Mouse (Mus musculus): ENCODE measurements around the gene Med18. TPM values are rescaled to one million over a fixed set of nuclear protein-coding genes. Genes with fewer than 3 reads are reported as not detected.

The Med18 gene
- total and polyA plus RNA-seq, 3 experiments, result 13.4 to 32.9 TPM; not detected in 1

DNA sequence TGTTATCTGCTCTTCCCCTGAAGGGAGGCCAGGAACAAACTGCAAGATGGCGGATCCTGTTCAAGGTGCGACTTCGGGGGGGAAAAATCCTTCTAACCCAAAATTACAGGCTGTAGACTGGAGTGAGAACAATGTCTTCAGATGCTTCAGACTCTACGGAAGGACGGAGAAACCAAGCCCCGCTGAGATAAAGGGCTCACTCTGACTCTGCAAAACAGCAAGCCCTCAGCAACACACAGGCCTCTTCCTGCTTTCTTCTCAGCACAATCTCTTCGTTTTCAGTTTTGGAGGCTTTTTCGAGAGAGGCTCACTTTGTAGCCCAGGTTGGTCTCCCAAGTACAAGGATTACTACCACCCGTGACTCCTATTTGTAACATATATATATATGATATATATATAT, 9.7 kb upstream of the Med18 start:
- no peaks in the 10 kb centered on the region; a peak in 1 of 4 replicates for H3K27me3 ChIP-seq (ENCODE audit: control insufficient read depth in 1 of 2, insufficient read depth in 2 of 2, low read length in 2 of 2)
- no peaks in the 10 kb centered on the region for H3K36me3 ChIP-seq (ENCODE audit: control insufficient read depth in 1 of 2, insufficient read depth in 2 of 2, low read length in 2 of 2)
- H3K79me2 ChIP-seq (ENCODE audit: control insufficient read depth, insufficient read depth, low read length, poor library complexity), result no peaks in the 10 kb centered on the region
- H3K4me3 ChIP-seq (ENCODE audit: control insufficient read depth in 1 of 2, insufficient read depth in 1 of 2, low read depth in 2 of 2, low read length in 2 of 2), result no peak overlapping the region
- H3K9me3 ChIP-seq (replicated peaks; ENCODE audit: insufficient read depth, low read length), result no peaks in the 10 kb centered on the region
- no peak overlapping the region for H3K27ac ChIP-seq (ENCODE audit: control insufficient read depth, low read depth, low read length)
- DNase-seq (ENCODE audit: low read depth, low spot score), result no peak
- no peak overlapping the region for H3K9ac ChIP-seq (ENCODE audit: control insufficient read depth, low read depth, low read length, poor library complexity, severe bottlenecking)
- H3K4me1 ChIP-seq (ENCODE audit: control insufficient read depth in 1 of 2, insufficient read depth in 2 of 2, low read length in 2 of 2), result peaks cover 0 to 9% of the 10 kb centered on the region in 2 experiments; a peak in 1 of 4 replicates
- TF ChIP-seq ZKSCAN1 (IDR thresholded peaks at IDR 0.05; ENCODE audit: low read depth, low read length), result no peak
- TF ChIP-seq E2F4 (IDR thresholded peaks at IDR 0.05; ENCODE audit: borderline replicate concordance, low read depth, low read length), result no peak
- TF ChIP-seq ELF1 (IDR thresholded peaks at IDR 0.05; ENCODE audit: low read depth, low read length), result no peak
- no peak for TF ChIP-seq MAFK (IDR thresholded peaks at IDR 0.05; ENCODE audit: borderline replicate concordance, low read depth, low read length)
- TF ChIP-seq USF1 (IDR thresholded peaks at IDR 0.05; ENCODE audit: low read depth, low read length), result no peak
- no peak for TF ChIP-seq POLR2AphosphoS5 (IDR thresholded peaks at IDR 0.05; ENCODE audit: borderline replicate concordance, low read depth, low read length)
- no peak for TF ChIP-seq HCFC1 (IDR thresholded peaks at IDR 0.05; ENCODE audit: low read depth, low read length)
- no peak for TF ChIP-seq GATA1 (IDR thresholded peaks at IDR 0.05; ENCODE audit: low read depth, low read length)
- TF ChIP-seq CTCF (IDR thresholded peaks at IDR 0.05 in 2 of 3, conservative IDR thresholded peaks at IDR 0.05 in 1 of 3; ENCODE audit: control insufficient read depth in 1 of 3, insufficient read depth in 1 of 3, low read depth in 2 of 3, low read length in 3 of 3, poor library complexity in 1 of 3, severe bottlenecking in 1 of 3), result no peak
- no peak for TF ChIP-seq NRF1 (IDR thresholded peaks at IDR 0.05; ENCODE audit: insufficient read depth, low read depth, low read length, poor library complexity, severe bottlenecking)
- no peak for TF ChIP-seq POLR2AphosphoS2 (IDR thresholded peaks at IDR 0.05; ENCODE audit: low read length)
- TF ChIP-seq RAD21 (IDR thresholded peaks at IDR 0.05; ENCODE audit: low read depth, low read length), result no peak
- TF ChIP-seq MYC (IDR thresholded peaks at IDR 0.05; ENCODE audit: low read depth, low read length), result no peak
- TF ChIP-seq MYB (IDR thresholded peaks at IDR 0.05; ENCODE audit: low read depth, low read length), result no peak
- no peak for TF ChIP-seq JUND (IDR thresholded peaks at IDR 0.05; ENCODE audit: low read depth, low read length)
- no peak for TF ChIP-seq TBP (IDR thresholded peaks at IDR 0.05; ENCODE audit: low read depth, low read length)
- no peak for TF ChIP-seq USF2 (IDR thresholded peaks at IDR 0.05; ENCODE audit: borderline replicate concordance in 1 of 2, insufficient read depth in 1 of 2, low read depth in 1 of 2, low read length in 2 of 2)
- TF ChIP-seq NELFE (IDR thresholded peaks at IDR 0.05; ENCODE audit: low read depth, low read length), result no peak
- TF ChIP-seq ETS1 (IDR thresholded peaks at IDR 0.05; ENCODE audit: low read depth, low read length), result no peak
- no peak for TF ChIP-seq EP300 (IDR thresholded peaks at IDR 0.05; ENCODE audit: low read depth in 1 of 2, low read length in 2 of 2)

- TF ChIP-seq TAL1 (IDR thresholded peaks at IDR 0.05; ENCODE audit: low read length) (no peak), MYC (IDR thresholded peaks at IDR 0.05; ENCODE audit: low read depth, low read length) (no peak), KAT2A (conservative IDR thresholded peaks at IDR 0.05; ENCODE audit: low read depth, low read length) (no peak), ELF1 (IDR thresholded peaks at IDR 0.05; ENCODE audit: low read depth, low read length) (no peak), POLR2A (IDR thresholded peaks at IDR 0.05; ENCODE audit: control insufficient read depth in 1 of 2, insufficient read depth in 1 of 2, low read depth in 1 of 2, low read length in 2 of 2, poor library complexity in 1 of 2) (no peak), JUND (IDR thresholded peaks at IDR 0.05; ENCODE audit: low read depth, low read length) (no peak)
- Histone ChIP-seq H3K27ac (ENCODE audit: control insufficient read depth, low read depth, low read length) (no peak overlapping the region), H3K9ac (ENCODE audit: control insufficient read depth, low read depth, low read length, poor library complexity, severe bottlenecking) (no peak overlapping the region), H3K4me1 (ENCODE audit: control insufficient read depth in 1 of 2, insufficient read depth in 2 of 2, low read length in 2 of 2) (peaks cover 0 to 9% of the 10 kb centered on the region in 2 experiments; a peak in 2 of 4 replicates), H3K4me3 (ENCODE audit: control insufficient read depth in 1 of 2, insufficient read depth in 1 of 2, low read depth in 2 of 2, low read length in 2 of 2) (no peak overlapping the region), H3K79me2 (ENCODE audit: control insufficient read depth, insufficient read depth, low read length, poor library complexity) (no peaks in the 10 kb centered on the region), H3K36me3 (ENCODE audit: control insufficient read depth in 1 of 2, insufficient read depth in 2 of 2, low read length in 2 of 2) (peaks cover 0 to under 1% of the 10 kb centered on the region in 2 experiments; a peak in 1 of 4 replicates), H3K27me3 (ENCODE audit: control insufficient read depth in 1 of 2, insufficient read depth in 2 of 2, low read length in 2 of 2) (no peaks in the 10 kb centered on the region), H3K9me3 (replicated peaks; ENCODE audit: insufficient read depth, low read length) (no peaks in the 10 kb centered on the region)
- DNase-seq (ENCODE audit: low read depth, low spot score), result no peak
Measured at GRCm38 (mm10) chr4:132469873-132470272, 6.2 kb upstream of the Med18 start.
